Mouse (Mus musculus) large intestine, adult 2 months (tissue): Measurements from ENCODE around the gene Pcsk5. TPM values are rescaled to one million over a fixed set of nuclear protein-coding genes. Genes with fewer than 3 reads are reported as not detected.

Source experiments
- DNase-seq: peaks from one replicate; pipeline ENCODE4 v3.0.0-alpha.2; 2012; ENCODE audit warnings: low read depth, low spot score
- WGBS: fragments of 180-500 bp; shearing (Covaris S2); methylation state at CpG from one replicate; pipeline ENCODE4 v1.1.7; 2018; 5-methylcytosine and 5-hydroxymethylcytosine counted together
- polyA plus RNA-seq: library from polyadenylated mRNA; depleted of rRNA; stranded (reverse); fragments of >200 nt; gene quantifications from 2 replicates; pipeline ENCODE4 v1.2.3, GENCODE M21; 2012

Pcsk5 gene
- polyA plus RNA-seq, 1 experiment, result 12.9 TPM

GRCm38 (mm10) chr19:17606093-17606492 is 231.3 kb downstream of the Pcsk5 start:
- 80% methylated on average over 2 of the region's 2 CpGs for WGBS
- DNase-seq, result no peak

GRCm38 (mm10) chr19:17603322-17603721 is 234.1 kb downstream of the Pcsk5 start:
- WGBS, result 75% methylated on average over 3 of the region's 3 CpGs
- no peak for DNase-seq

GRCm38 (mm10) chr19:17600347-17600746 is 237.1 kb downstream of the Pcsk5 start:
- DNase-seq, result no peak
- WGBS, result 71% methylated on average over 2 of the region's 2 CpGs

GRCm38 (mm10) chr19:17592790-17593189 is 244.6 kb downstream of the Pcsk5 start:
- DNase-seq, result peak; percentile 32
- 2% methylated on average over 1 of the region's 1 CpGs for WGBS

- DNase-seq, result no peak
- WGBS, result 56% methylated on average over 8 of the region's 8 CpGs
These were observed 246.1 kb downstream of the Pcsk5 start for GRCm38 (mm10) chr19:17591335-17591734.

- DNase-seq, result no peak
- 93% methylated on average over 1 of the region's 1 CpGs for WGBS
These were observed 247.1 kb downstream of the Pcsk5 start for GRCm38 (mm10) chr19:17590314-17590713.

GRCm38 (mm10) chr19:17577412-17577811 is 260.0 kb downstream of the Pcsk5 start:
- 87% methylated on average over 4 of the region's 4 CpGs for whole genome bisulfite sequencing
- DNase-seq, result no peak

GRCm38 (mm10) chr19:17574564-17574963 is 262.9 kb downstream of the Pcsk5 start:
- 95% methylated on average over 5 of the region's 5 CpGs for WGBS
- no peak for DNase-seq

GRCm38 (mm10) chr19:17572315-17572714 is 265.1 kb downstream of the Pcsk5 start:
- no peak for DNase-seq
- 92% methylated on average over 8 of the region's 8 CpGs for WGBS

- DNase-seq, result no peak
- WGBS, result 74% methylated on average over 2 of the region's 2 CpGs
These were observed 266.5 kb downstream of the Pcsk5 start for GRCm38 (mm10) chr19:17570936-17571335.

- 56% methylated on average over 3 of the region's 3 CpGs for WGBS
- no peak for DNase-seq
These were observed 270.2 kb downstream of the Pcsk5 start for GRCm38 (mm10) chr19:17567264-17567663.

GRCm38 (mm10) chr19:17566097-17566496 is 271.3 kb downstream of the Pcsk5 start:
- WGBS, result 91% methylated on average over 4 of the region's 4 CpGs
- DNase-seq, result no peak

- 84% methylated on average over 2 of the region's 2 CpGs for WGBS
- no peak for DNase-seq
These were observed 278.7 kb downstream of the Pcsk5 start for GRCm38 (mm10) chr19:17558764-17559163.

- 87% methylated on average over 7 of the region's 7 CpGs for WGBS
- DNase-seq, result no peak
These were observed 282.3 kb downstream of the Pcsk5 start for GRCm38 (mm10) chr19:17555159-17555558.

- 95% methylated on average over 2 of the region's 2 CpGs for WGBS
- DNase-seq, result no peak
These were observed 282.9 kb downstream of the Pcsk5 start for GRCm38 (mm10) chr19:17554571-17554970.

- no peak for DNase-seq
These were observed 283.9 kb downstream of the Pcsk5 start for GRCm38 (mm10) chr19:17553396-17554100.

- 25% methylated on average over 4 of the region's 4 CpGs for WGBS
These were observed 308.5 kb downstream of the Pcsk5 start for GRCm38 (mm10) chr19:17528746-17529532.

GRCm38 (mm10) chr19:17525558-17525957 is 311.9 kb downstream of the Pcsk5 start:
- WGBS, result 68% methylated on average over 1 of the region's 1 CpGs
- DNase-seq, result no peak

More at GRCm38 (mm10) chr19:17528746-17529532, 308.5 kb downstream of the Pcsk5 start:
- peak; percentile 36 for DNase-seq

- no peak for DNase-seq
- WGBS, result 78% methylated on average over 3 of the region's 3 CpGs
These were observed 323.0 kb downstream of the Pcsk5 start for GRCm38 (mm10) chr19:17514456-17514855.

GRCm38 (mm10) chr19:17511283-17511682 is 326.1 kb downstream of the Pcsk5 start:
- DNase-seq, result no peak
- WGBS, result 28% methylated on average over 5 of the region's 5 CpGs

- WGBS, result 57% methylated on average over 6 of the region's 6 CpGs
- no peak for DNase-seq
These were observed 333.2 kb downstream of the Pcsk5 start for GRCm38 (mm10) chr19:17504212-17504611.
